Comparison of ENCODE assay signal across 8 mouse cellular contexts in the genomic region with DNA sequence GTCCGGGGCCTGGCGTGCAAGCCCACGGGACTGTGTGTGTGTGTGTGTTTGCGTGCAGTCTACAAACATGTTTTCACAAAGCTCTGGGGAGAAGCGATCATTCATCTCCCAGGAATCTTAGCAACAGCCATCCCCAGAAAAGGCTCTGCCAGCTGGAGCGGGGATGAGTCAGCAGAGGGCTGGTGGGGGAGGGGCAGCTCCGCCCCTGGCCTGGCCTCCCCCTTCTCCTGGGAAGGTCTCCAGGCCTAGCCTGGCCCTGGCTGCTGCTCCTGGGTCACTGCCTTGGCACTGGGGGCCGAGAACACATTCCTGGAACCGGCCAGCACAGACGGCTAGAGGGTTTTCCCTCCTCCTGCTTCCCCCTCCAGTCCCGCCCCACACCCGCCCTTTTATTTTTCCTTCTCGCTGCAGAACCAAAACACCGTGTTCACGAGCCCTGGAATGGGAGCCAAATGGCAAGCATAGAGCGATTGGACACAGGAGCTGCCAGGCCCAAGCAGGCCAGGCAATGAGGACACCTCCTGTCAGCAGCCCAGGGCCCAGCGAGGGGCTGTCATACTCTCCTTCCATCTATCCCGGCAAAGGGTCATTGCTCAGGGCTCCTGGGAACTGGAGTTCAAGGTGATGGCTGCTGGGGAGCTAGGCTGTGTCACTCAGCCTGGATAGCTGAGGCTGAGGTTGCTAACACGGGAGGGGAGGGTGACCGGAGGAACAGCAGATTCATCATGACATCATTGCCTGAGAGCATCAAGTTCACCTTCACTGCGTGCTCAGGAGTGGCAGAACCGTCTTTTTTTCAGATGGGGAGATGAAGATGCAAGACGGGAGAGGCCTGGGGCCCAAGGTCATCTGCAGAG.
DNase-seq lines count a peak whose midpoint lies in the region; ATAC-seq and TF ChIP-seq lines count a peak whose summit lies in the region.

No protein-coding gene starts in this region.

- peak overlapping the region; percentile 98 for H3K27ac ChIP-seq in forebrain, embryonic 12.5 days
- peak overlapping the region; percentile 98 for H3K27ac ChIP-seq in heart, embryonic 15.5 days
- H3K27ac ChIP-seq in liver, embryonic 11.5 days (ENCODE audit: low read depth, low read length) = peak overlapping the region; percentile 90
- peak overlapping the region; percentile 97 for H3K27ac ChIP-seq in stomach, postnatal 0 days (replicated peaks)

- ATAC-seq in forebrain, embryonic 12.5 days (ENCODE audit: low FRiP score) = peak; percentile 75
- peak; percentile 89 for ATAC-seq in heart, embryonic 15.5 days (replicated peaks; ENCODE audit: insufficient number of reproducible peaks, insufficient read depth, low FRiP score, low read depth)
- ATAC-seq in liver, embryonic 11.5 days (replicated peaks; ENCODE audit: low FRiP score) = peak; percentile 62
- ATAC-seq in stomach, postnatal 0 days (ENCODE audit: low FRiP score, low TSS enrichment) = peak; percentile 87

- H3ac ChIP-seq in myocyte (ENCODE audit: control insufficient read depth, insufficient read length) = peak overlapping the region; percentile 55

- no peaks in the 10 kb centered on the region for H3K79me2 ChIP-seq in myocyte (ENCODE audit: control insufficient read depth, insufficient read depth)

- H3K4me2 ChIP-seq in forebrain, embryonic 12.5 days = peak overlapping the region; percentile 46
- H3K4me2 ChIP-seq in heart, embryonic 15.5 days = peak overlapping the region; percentile 59
- peak overlapping the region; percentile 66 for H3K4me2 ChIP-seq in liver, embryonic 11.5 days
- H3K4me2 ChIP-seq in myocyte (ENCODE audit: low read depth) = peak overlapping the region; percentile 100
- peak overlapping the region; percentile 50 for H3K4me2 ChIP-seq in stomach, postnatal 0 days (replicated peaks; ENCODE audit: low read depth)

- no peaks in the 10 kb centered on the region for H3K36me3 ChIP-seq in E14TG2a.4 (ENCODE audit: insufficient read depth, low read length)
- no peaks in the 10 kb centered on the region for H3K36me3 ChIP-seq in forebrain, embryonic 12.5 days (replicated peaks)
- H3K36me3 ChIP-seq in heart, embryonic 15.5 days = no peaks in the 10 kb centered on the region
- H3K36me3 ChIP-seq in liver, embryonic 11.5 days (ENCODE audit: control insufficient read depth, insufficient read depth, low read length) = no peaks in the 10 kb centered on the region
- H3K36me3 ChIP-seq in myocyte (ENCODE audit: control insufficient read depth, insufficient read depth) = no peaks in the 10 kb centered on the region
- H3K36me3 ChIP-seq in stomach, postnatal 0 days (ENCODE audit: control insufficient read depth, insufficient read depth, low read length) = no peaks in the 10 kb centered on the region

- TF ChIP-seq CTCF in E14TG2a.4 (conservative IDR thresholded peaks at IDR 0.05; ENCODE audit: low read length) = no peak
- TF ChIP-seq CTCF in stomach, postnatal 0 days (IDR thresholded peaks at IDR 0.05; ENCODE audit: low read depth) = no peak

- peak; percentile 89 for TF ChIP-seq EP300 in stomach, postnatal 0 days (optimal IDR thresholded peaks at IDR 0.05)

- no peaks in the 10 kb centered on the region for H3K27me3 ChIP-seq in E14TG2a.4 (ENCODE audit: insufficient read depth, low read length)
- peaks cover 4% of the 10 kb centered on the region; the same call in 1 of the 2 replicates for H3K27me3 ChIP-seq in forebrain, embryonic 12.5 days
- H3K27me3 ChIP-seq in heart, embryonic 15.5 days = no peaks in the 10 kb centered on the region
- peaks cover 5% of the 10 kb centered on the region; the same call in 1 of the 2 replicates for H3K27me3 ChIP-seq in liver, embryonic 11.5 days (replicated peaks; ENCODE audit: control insufficient read depth, insufficient read depth, low read length)
- no peaks in the 10 kb centered on the region for H3K27me3 ChIP-seq in myocyte (ENCODE audit: control insufficient read depth, insufficient read depth, insufficient read length)
- H3K27me3 ChIP-seq in stomach, postnatal 0 days (ENCODE audit: control insufficient read depth, insufficient read depth, low read length) = no peaks in the 10 kb centered on the region

- peak; percentile 68 for TF ChIP-seq POLR2A in myocyte (IDR thresholded peaks at IDR 0.05; ENCODE audit: insufficient read length, low read depth)

- no peaks in the 10 kb centered on the region for H3K9me3 ChIP-seq in E14TG2a.4 (ENCODE audit: low read length)
- no peaks in the 10 kb centered on the region for H3K9me3 ChIP-seq in forebrain, embryonic 12.5 days
- no peaks in the 10 kb centered on the region for H3K9me3 ChIP-seq in heart, embryonic 15.5 days (replicated peaks)
- H3K9me3 ChIP-seq in liver, embryonic 11.5 days (ENCODE audit: control insufficient read depth, low read length) = no peaks in the 10 kb centered on the region
- H3K9me3 ChIP-seq in stomach, postnatal 0 days (ENCODE audit: control insufficient read depth, low read length) = no peaks in the 10 kb centered on the region

- H3K4me3 ChIP-seq in E14TG2a.4 (replicated peaks; ENCODE audit: low read length) = peak overlapping the region; percentile 75
- peak overlapping the region; percentile 16 for H3K4me3 ChIP-seq in forebrain, embryonic 12.5 days (replicated peaks)
- peak overlapping the region; percentile 22 for H3K4me3 ChIP-seq in heart, embryonic 15.5 days
- H3K4me3 ChIP-seq in liver, embryonic 11.5 days (ENCODE audit: low read depth, low read length) = peak overlapping the region; percentile 29
- H3K4me3 ChIP-seq in myocyte = peak overlapping the region; percentile 26
- H3K4me3 ChIP-seq in stomach, postnatal 0 days (ENCODE audit: low read depth, low read length) = peak overlapping the region; percentile 10; the same call in 1 of the 2 replicates

- whole genome bisulfite sequencing in forebrain, embryonic 12.5 days = 2% methylated on average over 23 of the region's 23 CpGs
- 2% methylated on average over 23 of the region's 23 CpGs for WGBS in heart, embryonic 15.5 days
- WGBS in liver, embryonic 11.5 days = 7% methylated on average over 23 of the region's 23 CpGs
- WGBS in stomach, postnatal 0 days = 2% methylated on average over 23 of the region's 23 CpGs

- peak; percentile 99 for DNase-seq in cerebellum, adult 11 months
- DNase-seq in kidney, postnatal 14 days = peak; percentile 99
- DNase-seq in liver, embryonic 11.5 days (ENCODE audit: low spot score) = peak; percentile 81
- DNase-seq in stomach, postnatal 0 days (ENCODE audit: low spot score) = peak; percentile 91

- peak overlapping the region; percentile 31 for H3K9ac ChIP-seq in forebrain, embryonic 12.5 days
- peak overlapping the region; percentile 51 for H3K9ac ChIP-seq in heart, embryonic 15.5 days
- peak overlapping the region; percentile 41 for H3K9ac ChIP-seq in liver, embryonic 11.5 days (ENCODE audit: low read depth, low read length)
- H3K9ac ChIP-seq in stomach, postnatal 0 days (ENCODE audit: low read length) = peak overlapping the region; percentile 56

- peaks cover 91% of the 10 kb centered on the region for H3K4me1 ChIP-seq in E14TG2a.4 (replicated peaks; ENCODE audit: low read depth, low read length)
- H3K4me1 ChIP-seq in forebrain, embryonic 12.5 days = peaks cover 77% of the 10 kb centered on the region
- peaks cover 72% of the 10 kb centered on the region for H3K4me1 ChIP-seq in heart, embryonic 15.5 days (replicated peaks)
- H3K4me1 ChIP-seq in liver, embryonic 11.5 days (replicated peaks; ENCODE audit: control insufficient read depth, insufficient read depth, low read length) = peaks cover 53% of the 10 kb centered on the region
- H3K4me1 ChIP-seq in stomach, postnatal 0 days (replicated peaks; ENCODE audit: control insufficient read depth, insufficient read depth) = peaks cover 19% of the 10 kb centered on the region

TF ChIP-seq in myocyte, 11 proteins besides CTCF, POLR2A, EP300 and RAD21:
- TF ChIP-seq E2F4 (IDR thresholded peaks at IDR 0.05; ENCODE audit: insufficient read depth) = no peak
- 0 out of 2 replicates have a peak, but pooled peaks have one; percentile 28 for TF ChIP-seq CEBPB (IDR thresholded peaks at IDR 0.05; ENCODE audit: insufficient read depth, poor library complexity, severe bottlenecking)
- peak; percentile 90 for TF ChIP-seq TCF12 (IDR thresholded peaks at IDR 0.05; ENCODE audit: insufficient read depth, poor library complexity, severe bottlenecking)
- peak; percentile 46 to 97 (median 79) for TF ChIP-seq MYOG (IDR thresholded peaks at IDR 0.05; ENCODE audit: control insufficient read depth in 1 of 3, insufficient read depth in 1 of 3, insufficient read length in 2 of 3, low read depth in 2 of 3)
- TF ChIP-seq MYOD1 (IDR thresholded peaks at IDR 0.05; ENCODE audit: control insufficient read depth in 1 of 3, insufficient read length in 2 of 3, low read depth in 2 of 3) = peak; percentile 19 to 96 (median 81)
- no peak for TF ChIP-seq USF1 (IDR thresholded peaks at IDR 0.05; ENCODE audit: low read depth)
- TF ChIP-seq TCF3 (IDR thresholded peaks at IDR 0.05; ENCODE audit: insufficient read length, low read depth) = peak; percentile 68
- peak; percentile 74 for TF ChIP-seq SRF (IDR thresholded peaks at IDR 0.05; ENCODE audit: control insufficient read depth, insufficient read length, low read depth)
- peak; percentile 55 for TF ChIP-seq POLR2AphosphoS2 (IDR thresholded peaks at IDR 0.05; ENCODE audit: insufficient read length, low read depth)

Comparison
In these comparisons a context has a peak if more than half of its experiments do, and no peak if none do; other contexts are left out.
1. Peak in every context shown above with its lines: DNase-seq, ATAC-seq, H3K4me3 ChIP-seq and H3K27ac ChIP-seq.
2. H3K4me3 ChIP-seq: peak in every context shown above with its lines; median percentile 75 in E14TG2a.4; 29 in liver, embryonic 11.5 days; 26 in myocyte; 22 in heart, embryonic 15.5 days; 16 in forebrain, embryonic 12.5 days; 10 in stomach, postnatal 0 days.
3. H3K4me2 ChIP-seq: peak in every context shown above with its lines; median percentile 100 in myocyte; 66 in liver, embryonic 11.5 days; 59 in heart, embryonic 15.5 days; 50 in stomach, postnatal 0 days; 46 in forebrain, embryonic 12.5 days.